Mouse (Mus musculus) heart, adult 11 months (tissue): ENCODE results near the gene Mylk.

ENCODE experiments used
- DNase-seq: peaks from one replicate; pipeline ENCODE4 v3.0.0; 2022

Mylk gene

DNA sequence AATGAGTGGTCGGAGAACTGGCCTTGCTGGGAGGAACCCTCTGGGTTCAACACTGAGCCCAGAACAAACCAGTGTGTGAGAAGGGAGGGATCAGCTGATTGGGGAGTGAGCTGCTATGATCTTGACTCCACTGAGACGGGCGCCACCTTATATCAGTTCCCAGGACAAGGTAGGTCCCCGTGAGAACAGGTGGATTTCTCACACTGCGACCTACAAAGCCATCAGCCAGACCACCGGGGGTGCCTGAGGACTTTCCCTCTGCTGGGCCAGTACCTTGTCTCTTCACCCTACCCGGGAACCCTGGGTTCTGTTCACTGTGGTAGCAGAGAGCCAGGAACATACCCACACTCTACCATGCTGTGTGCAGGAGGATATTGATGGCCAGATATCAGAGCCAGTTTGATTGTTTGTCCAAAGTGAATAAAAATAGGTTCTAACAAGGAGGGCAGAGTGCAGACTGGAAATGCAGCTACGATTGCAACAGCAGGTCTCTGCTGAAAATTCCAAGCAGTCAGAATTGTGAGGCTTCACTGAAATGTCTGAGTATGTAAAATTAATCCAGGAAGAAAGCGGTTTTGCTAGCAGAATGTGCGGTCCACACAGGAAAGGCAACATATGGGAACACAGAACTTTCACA, 248.8 kb downstream of the Mylk start:
- peak; percentile 91 for DNase-seq

DNA sequence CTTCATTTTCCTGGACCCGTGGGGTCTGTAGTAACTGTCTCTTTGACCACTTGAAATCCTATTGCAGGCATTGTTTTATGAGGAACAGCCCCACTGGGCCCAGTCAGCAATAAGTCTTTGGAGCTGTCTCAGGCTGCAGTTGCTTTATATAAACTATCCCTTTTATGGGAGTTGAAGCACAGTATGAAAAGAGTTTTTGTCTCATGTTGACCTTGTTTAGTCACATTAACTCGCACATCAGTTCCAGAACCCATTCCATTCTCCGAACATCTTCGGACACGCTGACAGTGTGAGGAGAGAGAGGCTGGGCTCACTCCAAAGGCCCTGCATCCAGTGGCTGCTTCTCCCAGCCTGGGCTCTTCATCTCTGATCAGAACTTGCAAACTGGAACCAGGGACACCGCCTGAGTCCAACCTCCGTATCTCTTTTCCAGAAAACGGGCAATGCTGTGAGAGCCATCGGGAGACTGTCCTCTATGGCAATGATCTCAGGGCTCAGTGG, 249.7 kb downstream of the Mylk start:
- DNase-seq: peak; percentile 86

DNA sequence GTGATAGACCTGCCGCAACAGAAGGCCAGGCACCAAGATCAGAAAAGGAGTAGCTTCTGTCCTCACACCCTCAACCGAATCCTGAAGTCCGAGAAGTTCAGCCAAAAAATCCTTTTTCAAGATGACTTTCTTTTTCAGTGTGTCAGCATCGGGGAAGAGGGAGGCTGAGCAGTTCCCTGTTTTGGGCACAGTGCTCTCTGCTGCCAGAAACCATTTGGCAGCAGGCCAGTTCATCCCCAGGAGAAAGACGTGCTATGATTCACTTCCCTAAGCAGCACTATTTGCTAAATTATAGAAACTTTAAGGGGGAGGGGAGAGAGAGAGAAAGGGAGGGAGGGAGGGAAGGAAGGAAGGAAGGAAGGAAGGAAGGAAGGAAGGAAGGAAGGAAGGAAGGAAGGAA, 251.1 kb downstream of the Mylk start:
- DNase-seq: peak; percentile 98

DNA sequence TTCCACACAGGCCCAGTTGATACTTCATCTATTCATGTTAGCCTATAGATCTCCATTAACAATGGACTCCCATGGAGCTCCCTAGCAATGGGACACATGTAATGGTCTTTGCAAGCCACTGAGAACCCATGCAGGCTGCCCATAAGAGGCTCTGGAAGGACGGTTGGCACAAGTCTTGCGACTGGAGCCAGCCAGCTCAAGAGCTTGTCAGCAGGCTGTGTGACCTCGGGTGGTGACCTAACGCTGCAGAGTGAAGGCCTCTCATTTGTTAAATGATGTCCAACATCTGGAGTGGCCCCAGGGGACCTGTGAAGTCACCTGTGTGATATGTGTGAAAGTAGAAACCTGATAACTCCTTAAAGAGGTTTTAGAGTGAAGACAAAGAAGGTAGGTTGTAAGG, 252.0 kb downstream of the Mylk start:
- DNase-seq: peak; percentile 89

DNA sequence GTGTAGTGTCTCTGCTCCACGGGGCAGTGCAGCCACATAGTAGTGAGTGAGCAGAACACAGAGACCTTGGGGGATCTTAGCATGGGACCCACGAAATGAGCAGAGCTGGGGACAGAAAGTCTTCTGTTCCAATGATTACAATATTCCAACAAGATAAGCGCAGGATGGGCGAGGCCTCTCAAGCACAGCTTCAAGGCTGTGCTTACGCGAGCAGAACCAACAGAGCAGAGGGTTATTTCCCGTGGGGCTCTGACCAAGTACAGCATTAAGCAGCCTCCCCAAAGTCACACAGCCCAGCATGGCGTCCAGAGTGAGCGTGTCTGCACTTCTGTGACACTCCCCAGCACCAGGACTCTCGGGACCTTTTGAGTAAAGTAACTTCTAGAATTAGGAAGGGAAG, 252.6 kb downstream of the Mylk start:
- DNase-seq: peak; percentile 96

DNA sequence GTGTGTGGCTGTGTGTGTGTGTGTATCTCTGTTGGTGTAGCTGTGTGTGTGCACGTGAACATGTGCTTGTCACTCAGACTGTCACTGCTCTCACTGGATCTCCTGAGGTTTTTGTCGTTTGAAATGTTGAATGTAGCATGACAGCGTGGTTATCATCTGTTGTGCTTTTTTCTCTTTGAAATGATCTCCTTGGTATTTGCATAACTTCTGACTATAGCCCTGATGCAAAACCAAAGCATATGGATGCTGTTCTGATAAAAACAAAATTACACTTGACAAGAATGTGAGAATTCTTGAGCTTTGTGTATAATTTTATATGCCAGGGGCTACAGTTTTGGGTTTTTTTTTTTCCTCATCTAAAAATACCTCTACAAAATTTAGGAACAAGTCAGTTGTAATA, 254.0 kb downstream of the Mylk start:
- DNase-seq: no peak

DNA sequence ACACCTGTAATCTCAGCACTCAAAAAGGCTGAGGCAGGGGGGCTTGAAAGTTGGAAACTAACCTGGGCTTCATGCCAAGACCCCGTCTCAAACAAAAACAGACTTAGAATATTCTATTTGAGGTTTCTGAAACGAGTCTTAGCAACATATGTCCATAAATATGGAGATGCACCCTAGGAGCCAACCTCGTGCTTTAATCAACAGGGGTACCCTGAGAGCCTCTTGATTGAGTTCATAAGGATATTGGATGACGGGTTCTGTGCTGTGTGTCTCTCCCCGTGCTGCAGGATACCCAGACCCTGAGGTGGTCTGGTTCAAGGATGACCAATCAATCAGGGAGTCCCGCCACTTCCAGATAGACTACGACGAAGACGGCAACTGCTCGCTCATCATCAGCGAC, 255.0 kb downstream of the Mylk start:
- peak; percentile 83 for DNase-seq

DNA sequence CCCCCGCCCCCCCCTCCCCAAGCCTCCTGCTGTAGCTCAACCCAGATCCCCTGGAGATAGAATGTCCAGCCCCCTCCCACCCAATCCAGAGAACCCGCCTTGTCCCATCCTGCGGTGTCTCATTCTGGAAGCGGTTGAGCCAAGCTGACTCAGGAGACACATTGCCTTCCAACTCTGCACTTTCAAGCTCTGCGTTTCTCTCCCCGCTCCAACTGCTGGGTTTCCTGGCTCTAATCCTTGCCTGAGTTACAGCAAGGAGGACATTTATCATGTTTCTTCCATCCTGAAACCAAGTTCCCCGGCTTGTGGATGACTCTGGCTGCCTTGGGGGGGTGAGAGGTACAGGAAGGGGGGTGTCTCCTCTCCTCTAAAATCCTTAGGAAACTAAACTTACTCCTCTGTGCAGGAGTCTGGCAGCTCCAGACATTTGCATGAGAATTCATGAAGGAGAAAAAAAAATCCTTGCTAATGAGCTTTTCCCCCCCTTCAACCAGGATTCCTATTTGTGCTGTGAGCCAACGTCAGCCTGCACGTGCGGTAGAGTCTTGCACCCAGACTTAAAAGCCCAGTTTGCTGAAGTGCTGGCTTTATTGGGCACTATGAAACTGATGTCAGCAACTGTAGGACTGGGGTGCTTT, 256.0 kb downstream of the Mylk start:
- no peak for DNase-seq

DNA sequence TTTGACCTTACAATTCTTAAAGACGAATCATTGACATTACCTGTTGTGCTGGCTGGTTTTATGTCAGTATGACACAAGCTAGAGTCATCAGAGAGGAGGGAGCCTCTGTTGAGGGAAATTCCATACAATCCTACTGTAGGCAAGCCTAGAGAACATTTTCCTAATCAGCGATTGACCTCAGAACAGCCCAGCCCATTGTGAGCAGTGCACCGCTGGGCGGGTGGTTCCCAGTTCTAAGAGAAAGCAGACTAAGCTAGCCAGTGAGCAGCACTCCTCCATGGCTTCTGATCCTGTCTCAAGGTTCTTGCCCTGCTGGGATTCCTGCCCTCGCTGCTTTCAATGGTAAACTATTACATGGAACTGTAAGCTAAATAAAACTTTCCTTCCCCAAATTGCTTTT, 259.3 kb downstream of the Mylk start:
- no peak for DNase-seq

DNA sequence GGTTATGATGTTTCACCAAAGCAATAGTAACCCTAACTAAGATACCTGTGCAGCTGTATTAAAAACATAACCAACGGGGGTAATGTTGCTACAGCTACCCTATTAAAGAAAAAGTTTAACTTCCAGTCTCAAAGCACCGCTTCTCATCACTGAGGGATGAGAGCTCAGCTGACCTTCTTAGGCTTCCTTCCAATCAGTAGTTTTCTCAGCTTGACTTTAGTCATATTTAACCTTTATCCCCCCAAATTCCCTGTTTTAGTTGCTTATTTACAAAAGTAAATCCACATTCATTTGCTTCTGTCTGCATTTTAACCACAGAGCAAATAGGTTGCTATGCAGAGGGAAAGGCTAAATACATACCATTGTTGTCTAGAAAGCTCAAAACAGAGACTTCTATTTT, 259.7 kb downstream of the Mylk start:
- no peak for DNase-seq

DNA sequence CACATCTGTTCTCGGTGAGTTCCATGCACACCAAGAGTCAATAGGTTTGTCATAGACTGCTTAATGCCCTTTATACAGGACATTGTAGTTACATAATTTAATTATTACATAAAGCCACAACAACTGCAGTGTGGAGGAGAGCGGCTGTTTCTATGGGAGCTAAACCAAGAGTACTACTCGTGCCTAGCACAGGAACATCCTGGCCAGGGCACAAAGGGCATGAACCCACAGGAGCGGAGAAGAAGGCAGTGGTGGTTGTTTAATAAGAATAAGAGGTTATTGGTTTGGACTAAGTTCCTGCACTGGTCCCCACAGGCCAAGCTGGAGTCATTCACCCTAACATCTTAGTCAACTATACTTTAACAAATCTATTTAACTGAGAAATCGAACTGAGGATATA, 261.2 kb downstream of the Mylk start:
- no peak for DNase-seq

DNA sequence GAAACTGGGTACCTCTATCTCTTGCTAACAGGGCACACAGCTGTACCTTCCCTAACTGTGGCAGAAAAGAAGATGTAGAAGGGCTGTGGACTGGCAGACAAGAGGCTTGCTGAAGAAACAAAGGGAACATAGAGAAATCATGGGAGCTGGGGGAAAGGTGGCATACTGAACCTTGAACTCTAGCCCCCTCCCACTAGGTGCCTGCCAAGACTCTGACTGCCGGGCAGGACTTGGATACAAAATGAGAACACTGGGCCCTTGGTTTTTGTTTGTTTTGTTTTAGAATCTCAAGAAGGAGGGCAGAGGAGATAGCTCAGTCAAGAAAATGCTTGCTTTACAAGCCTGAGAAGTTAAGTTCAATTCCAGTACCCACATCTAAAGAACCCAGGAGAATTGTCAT, 262.4 kb downstream of the Mylk start:
- DNase-seq: peak; percentile 46

DNA sequence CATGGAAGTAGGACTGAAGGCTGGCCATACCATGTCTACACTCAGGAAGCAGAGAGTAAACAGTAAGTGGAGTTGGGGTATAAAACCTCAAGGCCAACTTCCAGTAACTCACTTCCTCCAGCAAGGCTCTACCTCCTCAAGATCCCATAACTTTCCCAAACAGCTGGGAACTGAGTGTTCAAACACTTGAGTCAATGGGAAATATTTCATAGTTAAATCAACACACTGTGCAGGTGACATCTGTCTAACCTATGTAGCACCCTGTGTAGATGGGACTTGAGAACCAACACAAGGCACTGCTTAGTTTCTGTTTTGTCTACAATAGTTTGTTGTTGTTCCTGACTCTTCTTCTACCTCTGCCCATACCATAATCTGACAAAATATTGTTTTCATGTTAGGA, 263.4 kb downstream of the Mylk start:
- peak; percentile 61 for DNase-seq

DNA sequence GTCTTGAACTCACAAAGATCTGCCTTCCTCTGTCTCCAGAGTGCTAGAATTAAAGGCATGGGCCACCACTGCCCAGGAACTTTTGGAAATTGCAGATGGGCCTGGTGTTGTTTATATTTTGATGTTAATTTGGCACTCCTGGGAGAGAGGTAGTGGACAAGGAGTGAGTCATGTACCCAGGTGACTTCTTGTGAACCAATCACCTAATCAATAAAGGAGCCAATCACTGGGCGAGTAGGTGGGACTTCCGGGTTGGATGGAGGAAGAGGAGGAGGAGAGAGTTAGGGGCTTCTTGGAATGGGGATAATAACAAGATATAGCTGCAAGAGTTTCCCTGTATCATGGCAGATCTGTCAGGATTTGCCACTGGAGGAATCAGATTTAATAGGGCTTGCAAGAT, 268.5 kb downstream of the Mylk start:
- no peak for DNase-seq

DNA sequence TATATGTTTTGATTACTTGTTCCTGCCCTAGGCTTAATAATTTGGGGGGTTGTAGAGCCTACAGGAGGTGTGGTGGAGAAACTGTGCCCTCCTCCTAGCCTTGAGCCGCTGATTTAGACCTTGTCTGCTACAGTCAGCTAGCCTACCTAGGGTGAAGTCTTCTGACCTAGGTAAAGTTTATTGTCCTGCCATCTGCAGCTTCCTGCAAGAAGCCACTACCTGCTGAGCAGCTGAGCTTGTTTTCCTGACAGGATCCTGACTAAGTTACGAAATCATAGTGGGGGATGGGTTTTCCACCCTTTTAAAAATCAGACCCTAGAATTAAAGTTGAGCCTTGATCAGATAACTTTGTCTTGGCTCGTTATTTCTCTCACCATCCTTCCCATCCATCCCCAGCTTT, 271.5 kb downstream of the Mylk start:
- no peak for DNase-seq

DNA sequence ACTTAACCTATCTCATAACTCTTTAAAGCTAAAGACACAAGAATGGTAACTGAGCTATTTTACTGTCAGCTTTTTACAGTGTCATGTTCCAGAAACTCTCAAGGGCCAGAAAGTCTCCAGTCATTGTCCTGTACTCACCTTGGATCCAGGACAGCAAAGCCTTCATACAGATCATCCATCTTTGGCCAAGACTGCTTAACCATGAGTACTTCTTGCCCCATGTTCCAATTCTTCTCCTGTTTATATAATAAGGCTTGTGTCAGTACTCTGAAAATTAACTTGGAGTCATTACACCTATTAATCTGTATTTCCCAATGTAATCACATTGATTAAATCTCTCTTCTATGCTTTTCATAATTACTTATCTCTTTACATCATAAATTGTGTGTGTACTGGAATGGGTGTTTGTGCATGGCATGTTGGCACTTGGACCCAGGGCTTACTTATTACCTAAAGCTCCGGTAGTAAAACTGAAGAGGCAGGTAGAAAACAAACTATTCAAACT, 273.5 kb downstream of the Mylk start:
- no peak for DNase-seq

DNA sequence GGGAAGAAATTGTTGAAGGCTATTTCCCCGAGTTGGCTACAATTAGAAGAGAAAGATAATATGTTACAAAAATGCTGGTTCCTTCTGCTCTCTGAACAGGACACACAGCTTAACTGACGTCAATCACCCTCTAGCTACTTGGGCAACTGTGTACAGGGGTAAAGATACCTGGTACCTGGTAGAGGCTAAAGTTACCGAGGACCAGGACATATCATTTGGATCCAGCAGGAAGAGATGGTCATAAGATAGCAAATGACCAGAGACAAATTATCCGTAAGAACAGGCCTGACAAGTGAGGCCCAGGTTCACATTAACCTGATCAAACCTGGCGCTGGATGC, 276.9 kb downstream of the Mylk start:
- DNase-seq: no peak

DNA sequence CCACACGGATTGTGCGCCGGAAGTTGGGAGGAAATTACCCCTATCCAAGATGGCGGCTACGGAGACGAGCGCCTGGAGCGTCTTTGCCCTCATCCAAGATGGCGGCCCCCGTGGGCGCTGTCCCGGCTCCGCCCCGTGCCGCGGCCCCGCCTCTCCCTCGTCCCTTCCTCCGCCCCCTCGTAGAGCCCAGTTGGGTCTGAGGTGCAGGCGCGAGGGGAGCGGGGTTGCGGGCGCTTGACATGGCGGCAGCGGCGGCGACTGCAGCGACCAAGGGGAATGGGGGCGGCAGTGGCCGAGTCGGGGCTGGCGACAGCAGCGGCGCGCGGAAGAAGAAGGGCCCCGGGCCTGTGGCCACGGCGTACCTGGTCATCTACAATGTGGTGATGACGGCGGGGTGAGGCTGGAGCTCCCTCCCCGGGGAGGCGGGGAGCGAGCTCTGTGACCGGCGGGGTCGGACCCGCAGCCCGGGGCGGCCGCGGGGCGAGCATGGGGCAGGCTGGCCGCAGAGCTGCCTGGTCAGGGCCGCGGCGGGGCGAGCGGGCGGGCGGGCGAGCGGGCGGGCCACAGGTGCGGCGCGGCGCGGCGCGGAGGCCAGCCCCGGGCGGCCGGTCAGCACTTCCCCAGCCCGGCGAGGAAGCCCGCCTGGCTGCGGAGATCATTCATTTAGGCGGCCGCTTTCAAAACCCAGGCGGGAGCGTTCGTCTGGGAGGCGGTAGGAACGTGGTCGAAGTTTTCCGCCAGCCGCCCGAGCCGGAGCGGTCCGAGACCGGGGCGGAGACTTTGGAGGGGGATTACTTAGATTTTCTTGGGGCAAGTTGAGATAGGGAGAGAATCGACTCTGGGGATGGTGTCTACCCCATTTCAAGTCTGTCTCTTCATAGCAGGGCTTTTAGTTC, 277.5 kb downstream of the Mylk start, which contains the start of gene Hacd2:
Hacd2 (plus strand) TSS at position 187 of the 896 bp plus-strand sequence.
- peak; percentile 99 for DNase-seq

DNA sequence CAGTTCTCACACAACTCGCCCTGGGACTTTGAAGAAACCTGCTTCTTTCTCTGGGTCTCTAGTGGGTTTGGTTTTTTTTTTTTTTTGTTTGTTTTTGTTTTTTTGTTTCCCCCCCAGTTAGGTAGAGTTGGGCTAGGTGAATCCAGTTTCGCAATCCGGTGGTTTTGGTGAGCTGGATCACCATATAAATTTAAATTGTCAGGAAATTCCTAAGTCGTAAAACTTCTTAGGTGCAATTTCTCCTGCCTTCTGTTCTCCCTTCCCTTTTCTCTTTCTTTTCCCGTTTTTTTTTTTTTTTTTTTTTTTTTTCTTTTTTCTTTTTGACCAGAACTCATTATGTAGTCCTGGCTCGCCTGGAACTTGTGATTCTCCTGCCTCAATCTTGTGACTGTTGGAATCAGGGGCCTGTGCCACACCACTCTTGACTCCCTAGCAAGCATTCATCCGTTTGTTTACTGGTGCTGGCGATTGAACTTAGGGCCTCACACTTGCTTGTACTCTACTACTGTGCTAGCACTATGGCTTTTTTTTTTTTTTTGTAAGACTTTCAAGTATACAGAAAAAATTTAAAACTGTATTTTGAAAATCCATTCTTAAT, 278.2 kb downstream of the Mylk start:
- DNase-seq: no peak

DNA sequence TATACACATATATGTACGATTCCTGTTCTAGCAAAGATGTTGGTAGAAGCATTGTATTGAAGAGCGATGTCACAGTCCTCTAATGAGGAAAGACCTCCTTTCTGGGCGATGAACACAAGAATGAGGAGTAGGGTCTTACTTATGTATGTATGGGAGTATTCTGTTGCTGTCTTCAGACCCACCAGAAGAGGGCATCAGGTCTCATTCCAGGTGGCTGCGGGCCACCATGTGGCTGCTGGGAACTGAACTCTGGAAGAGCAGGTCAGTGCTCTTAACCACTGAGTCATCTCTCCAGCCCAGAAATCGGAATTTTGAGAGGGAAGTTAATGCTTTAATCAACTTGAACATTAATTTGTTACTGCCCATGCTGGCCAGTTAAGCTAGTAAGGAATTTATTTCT, 279.3 kb downstream of the Mylk start:
- DNase-seq: no peak

DNA sequence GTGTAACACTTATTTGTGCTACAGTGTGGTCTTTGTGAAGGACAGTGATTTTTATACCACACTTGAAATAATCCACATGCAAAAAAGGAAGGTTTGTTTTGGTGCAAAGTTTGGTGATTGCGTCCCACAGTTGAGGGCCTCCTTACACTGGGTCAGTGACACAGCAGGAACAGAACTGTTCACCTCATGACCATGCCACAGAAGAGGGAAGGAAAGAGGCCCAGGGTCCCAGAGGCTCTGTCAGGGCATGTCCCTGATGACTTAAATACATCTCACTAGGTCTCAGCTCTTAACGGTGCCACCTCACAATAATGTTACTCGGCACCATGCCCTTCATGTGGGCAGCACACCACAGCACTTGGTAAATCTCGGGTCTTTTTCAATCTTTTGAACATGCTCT, 280.3 kb downstream of the Mylk start:
- no peak for DNase-seq

DNA sequence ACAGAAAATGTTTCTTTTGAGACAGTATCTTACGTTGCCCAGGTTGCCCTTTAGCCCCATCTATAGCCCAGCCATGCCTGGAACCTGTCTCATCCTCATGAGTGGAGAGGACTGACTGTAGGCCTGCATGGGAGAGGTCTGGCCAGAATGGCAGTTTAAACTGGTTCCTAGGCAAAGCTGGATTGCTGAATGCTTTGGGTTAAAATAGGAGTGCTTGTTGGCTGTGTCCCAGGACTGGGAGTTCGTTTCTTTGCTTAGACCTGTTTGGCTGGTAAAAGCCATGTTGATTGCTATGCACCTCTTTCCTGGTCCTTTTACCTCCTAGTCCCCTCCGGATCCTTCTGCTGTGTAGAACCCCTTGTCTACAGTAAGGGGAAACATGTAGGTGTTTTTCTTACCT, 288.2 kb downstream of the Mylk start:
- no peak for DNase-seq
